ENCODE assay signal across 8 mouse cellular contexts in the genomic region with DNA sequence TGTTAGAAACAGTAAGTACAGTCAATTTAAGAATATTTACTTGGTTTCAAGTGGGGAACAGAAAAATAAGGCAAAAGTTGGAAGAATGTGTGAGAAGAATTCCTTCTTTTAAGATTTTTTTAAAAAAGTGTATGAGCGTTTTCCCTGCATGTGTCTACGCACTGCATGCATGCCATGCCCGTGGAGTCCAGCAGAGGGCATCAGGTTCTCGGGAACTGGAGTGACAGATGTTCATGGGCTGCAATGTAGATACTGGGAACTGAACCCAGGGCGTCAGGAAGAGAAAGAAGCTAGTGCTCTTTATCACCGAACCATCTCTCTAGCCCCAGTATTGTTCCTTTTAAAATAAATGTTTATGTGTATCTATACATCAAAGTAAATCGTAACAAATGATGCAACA.
DNase-seq lines count a peak whose midpoint lies in the region; ATAC-seq and TF ChIP-seq lines count a peak whose summit lies in the region.

No protein-coding gene starts in this region.

- no peaks in the 10 kb centered on the region for H3K4me1 ChIP-seq in liver, adult 2 months (ENCODE audit: control insufficient read depth, insufficient read depth, low read length)
- H3K4me1 ChIP-seq in liver, embryonic 11.5 days (replicated peaks; ENCODE audit: control insufficient read depth, insufficient read depth, low read length), result no peaks in the 10 kb centered on the region

- no peak for TF ChIP-seq POLR2A in liver, adult 2 months (IDR thresholded peaks at IDR 0.05; ENCODE audit: extremely low read depth, insufficient read depth, low read length)
- no peak for TF ChIP-seq POLR2A in brain, embryonic 14.5 days (IDR thresholded peaks at IDR 0.05; ENCODE audit: borderline replicate concordance, extremely low read depth, insufficient read depth, insufficient read length, poor library complexity, severe bottlenecking)

- H3K79me2 ChIP-seq in liver, adult 2 months (ENCODE audit: control insufficient read depth, insufficient read depth, low read length), result no peaks in the 10 kb centered on the region

- no peak overlapping the region for H3K9ac ChIP-seq in liver, adult 2 months (ENCODE audit: low read depth, low read length)
- no peak overlapping the region for H3K9ac ChIP-seq in liver, embryonic 11.5 days (ENCODE audit: low read depth, low read length)

- no peaks in the 10 kb centered on the region for H3K27me3 ChIP-seq in liver, adult 2 months (ENCODE audit: control insufficient read depth, insufficient read depth, low read length)
- H3K27me3 ChIP-seq in liver, embryonic 11.5 days (replicated peaks; ENCODE audit: control insufficient read depth, insufficient read depth, low read length), result no peaks in the 10 kb centered on the region

- H3K36me3 ChIP-seq in liver, adult 2 months (ENCODE audit: control insufficient read depth, insufficient read depth, low read length), result no peaks in the 10 kb centered on the region
- H3K36me3 ChIP-seq in liver, embryonic 11.5 days (ENCODE audit: control insufficient read depth, insufficient read depth, low read length), result no peaks in the 10 kb centered on the region

- no peaks in the 10 kb centered on the region for H3K9me3 ChIP-seq in liver, embryonic 11.5 days (ENCODE audit: control insufficient read depth, low read length)

- H3K4me3 ChIP-seq in liver, adult 2 months (ENCODE audit: insufficient read depth, low read depth, low read length), result no peak overlapping the region
- H3K4me3 ChIP-seq in liver, embryonic 11.5 days (ENCODE audit: low read depth, low read length), result no peak overlapping the region

- peak; percentile 12 to 37 for DNase-seq in cerebellum, postnatal 14 days
- DNase-seq in cerebellum, adult 8-10 months, result no peak
- DNase-seq in liver, adult 2 months (ENCODE audit: extremely low read depth, low read depth, low spot score), result no peak
- no peak for DNase-seq in liver, embryonic 11.5 days (ENCODE audit: low spot score)
- no peak for DNase-seq in brain, embryonic 14.5 days (ENCODE audit: low read depth)
- peak; percentile 19 for DNase-seq in lung, postnatal 10 days
- no peak for DNase-seq in spleen, postnatal 4 days (ENCODE audit: low spot score in 2 of 2)
- no peak for DNase-seq in layer of hippocampus, adult 18-20 months (ENCODE audit: low spot score in 2 of 2)

- WGBS in liver, adult 2 months, result 77% methylated on average over 7 of the region's 7 CpGs
- 66% methylated on average over 7 of the region's 7 CpGs for WGBS in liver, embryonic 11.5 days

- no peak for ATAC-seq in liver, embryonic 11.5 days (replicated peaks; ENCODE audit: low FRiP score)

- no peak overlapping the region for H3K4me2 ChIP-seq in liver, embryonic 11.5 days

- no peak overlapping the region for H3K27ac ChIP-seq in liver, adult 2 months (replicated peaks; ENCODE audit: insufficient read depth, low read depth, low read length)
- no peak overlapping the region for H3K27ac ChIP-seq in liver, embryonic 11.5 days (ENCODE audit: low read depth, low read length)

- TF ChIP-seq CTCF in liver, adult 2 months (IDR thresholded peaks at IDR 0.05; ENCODE audit: low read depth, low read length), result peak; percentile 66
- peak; percentile 49; the same call in 1 of the 2 replicates for TF ChIP-seq CTCF in brain, embryonic 14.5 days (IDR thresholded peaks at IDR 0.05; ENCODE audit: borderline replicate concordance, extremely low read depth, insufficient read depth, insufficient read length)

Comparison
In these comparisons a context has a peak if more than half of its experiments do, and no peak if none do; other contexts are left out.
1. DNase-seq: peak in cerebellum, postnatal 14 days (2 of 2) and lung, postnatal 10 days (single experiment); none in cerebellum, adult 8-10 months (single experiment), liver, adult 2 months (single experiment), liver, embryonic 11.5 days (single experiment), brain, embryonic 14.5 days (single experiment), spleen, postnatal 4 days (0 of 2) and layer of hippocampus, adult 18-20 months (0 of 2).